Mouse (Mus musculus) ES-E14 (cell line): ENCODE measurements around the gene Diaph3.

Experiments
- HCFC1 ChIP-seq: IDR thresholded peaks from 2 replicates; pipeline ENCODE4 v1.6.1; 2012; ENCODE audit warnings: low read length, inconsistent platforms, borderline replicate concordance; ENCODE audit not compliant: insufficient read depth
- MAFK ChIP-seq: IDR thresholded peaks from 2 replicates; pipeline ENCODE4 v1.6.1; 2014; ENCODE audit warnings: mild to moderate bottlenecking, low read depth, low read length, inconsistent platforms; ENCODE audit not compliant: insufficient read depth

DNA sequence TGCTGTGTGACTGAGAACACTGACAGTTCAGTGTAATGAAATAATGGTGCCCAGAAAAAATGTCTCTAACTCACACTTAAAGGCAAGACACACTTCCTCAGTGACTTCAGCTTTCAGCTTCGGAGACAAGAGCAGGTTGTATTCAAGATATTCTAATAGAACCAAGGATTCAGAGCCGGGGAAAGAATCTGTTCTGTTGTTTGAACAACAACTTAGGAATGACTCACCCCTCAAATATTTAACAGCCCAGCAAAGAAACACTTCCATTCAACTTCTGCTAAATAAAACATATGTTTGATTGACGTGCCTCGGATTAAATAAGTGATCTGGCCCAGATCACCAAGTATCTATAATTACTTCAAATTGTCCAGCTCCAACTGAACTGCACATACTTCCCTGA lies 52.1 kb downstream of the Diaph3 start:
- TF ChIP-seq MAFK (no peak), HCFC1 (no peak)
